Mouse (Mus musculus): ENCODE measurements around the gene Gm1043.

- no peak for TF ChIP-seq CTCF (IDR thresholded peaks at IDR 0.05; ENCODE audit: control insufficient read depth, insufficient read depth, insufficient read length)
- TF ChIP-seq CEBPB (IDR thresholded peaks at IDR 0.05; ENCODE audit: low read depth): no peak
- no peak for TF ChIP-seq MYOG (IDR thresholded peaks at IDR 0.05; ENCODE audit: control insufficient read depth, extremely low read depth, insufficient read length)
- no peak for TF ChIP-seq USF1 (IDR thresholded peaks at IDR 0.05; ENCODE audit: low read depth)
- no peak for TF ChIP-seq FOSL1 (IDR thresholded peaks at IDR 0.05; ENCODE audit: insufficient read depth, low read length, poor library complexity, severe bottlenecking)
- no peak for TF ChIP-seq MAX (IDR thresholded peaks at IDR 0.05)
- TF ChIP-seq MYOD1 (IDR thresholded peaks at IDR 0.05; ENCODE audit: control insufficient read depth, insufficient read length, low read depth): no peak
These were observed 99.4 kb downstream of the Gm1043 start for GRCm38 (mm10) chr5:37184605-37185004.

Measured in C2C12 (cell line).